Mouse (Mus musculus) lung, embryonic 16.5 days (tissue): Measurements from ENCODE around the gene Erich2. TPM values are rescaled to one million over a fixed set of nuclear protein-coding genes. Genes with fewer than 3 reads are reported as not detected.
"Not testable (repeated sequence)": the region's sequence is repeated elsewhere in the genome, so short reads cannot be mapped to it uniquely, and the experiment has no call there.

ENCODE experiments used
- ATAC-seq: fragments of 200-750 bp; cut with Nextera tagmentation; 2 replicates; pipeline ENCODE4 v1.8.0; 2017; ENCODE audit warnings: low read depth, mild to moderate bottlenecking, moderate library complexity
- H3K27ac ChIP-seq: fragments of 300-500 bp; sonication (generic); 2 replicates; pipeline ENCODE4 v1.5.1; 2014; ENCODE audit warnings: mild to moderate bottlenecking, control low read depth, low read length
- H3K27me3 ChIP-seq: fragments of 300-500 bp; sonication (generic); 2 replicates; pipeline ENCODE4 v1.6.1; 2014; ENCODE audit warnings: low read depth, low read length, mixed read lengths; ENCODE audit not compliant: control insufficient read depth, insufficient read depth
- H3K36me3 ChIP-seq: fragments of 300-500 bp; sonication (generic); 2 replicates; pipeline ENCODE4 v1.6.1; 2014; ENCODE audit warnings: low read length; ENCODE audit not compliant: control insufficient read depth, insufficient read depth
- H3K4me1 ChIP-seq: fragments of 300-500 bp; sonication (generic); replicated peaks from 2 replicates; pipeline ENCODE4 v1.6.1; 2014; ENCODE audit warnings: low read length, mixed read lengths; ENCODE audit not compliant: control insufficient read depth, insufficient read depth
- H3K4me2 ChIP-seq: fragments of 300-500 bp; sonication (generic); 2 replicates; pipeline ENCODE4 v1.6.1; 2014; ENCODE audit warnings: low read depth, low read length, control low read depth
- H3K4me3 ChIP-seq: fragments of 300-500 bp; sonication (generic); 2 replicates; pipeline ENCODE4 v1.5.1; 2014; ENCODE audit warnings: mild to moderate bottlenecking, low read length, control low read depth
- H3K9ac ChIP-seq: fragments of 300-500 bp; sonication (generic); 2 replicates; pipeline ENCODE4 v1.6.1; 2014; ENCODE audit warnings: low read length, control low read depth
- H3K9me3 ChIP-seq: fragments of 300-500 bp; sonication (generic); 2 replicates; pipeline ENCODE4 v1.6.1; 2016; ENCODE audit warnings: low read length; ENCODE audit not compliant: control insufficient read depth
- WGBS: fragments of 180-500 bp; shearing (Covaris S2); extraction: QIAGEN DNeasy Blood & Tissue Kit; methylation state at CpG from one replicate; pipeline ENCODE4 v1.1.7; 2014; 5-methylcytosine and 5-hydroxymethylcytosine counted together
- polyA plus RNA-seq: library from polyadenylated mRNA; unstranded; fragments of >200 nt; fragmentation: Nextera tagmentation; extraction: Ambion mirVana; gene quantifications from 2 replicates; pipeline ENCODE4 v1.2.1, GENCODE M21; 2015

The Erich2 gene
- polyA plus RNA-seq, 1 experiment from 2014 or later = 10.0 TPM

GRCm38 (mm10) chr2:70509021-70509632 is 508 bp downstream of the Erich2 start:
- peak overlapping the region; percentile 75 for H3K9ac ChIP-seq
- H3K27me3 ChIP-seq = no peaks in the 10 kb centered on the region
- ATAC-seq = peak; percentile 97
- peak overlapping the region; percentile 85 for H3K4me2 ChIP-seq
- WGBS = under 1% methylated on average over 54 of the region's 56 CpGs
- no peaks in the 10 kb centered on the region for H3K36me3 ChIP-seq
- peak overlapping the region; percentile 84 for H3K27ac ChIP-seq
- peaks cover 34% of the 10 kb centered on the region for H3K4me1 ChIP-seq
- H3K4me3 ChIP-seq = peak overlapping the region; percentile 69
- no peaks in the 10 kb centered on the region for H3K9me3 ChIP-seq

- H3K36me3 ChIP-seq, H3K4me3 ChIP-seq, H3K9me3 ChIP-seq, H3K27ac ChIP-seq, ATAC-seq, H3K9ac ChIP-seq, H3K4me2 ChIP-seq, H3K27me3 ChIP-seq, H3K4me1 ChIP-seq: not testable (repeated sequence)
- WGBS = 41% methylated on average over 7 of the region's 7 CpGs
Measured at GRCm38 (mm10) chr2:70538283-70538682, 29.7 kb downstream of the Erich2 start.

DNA sequence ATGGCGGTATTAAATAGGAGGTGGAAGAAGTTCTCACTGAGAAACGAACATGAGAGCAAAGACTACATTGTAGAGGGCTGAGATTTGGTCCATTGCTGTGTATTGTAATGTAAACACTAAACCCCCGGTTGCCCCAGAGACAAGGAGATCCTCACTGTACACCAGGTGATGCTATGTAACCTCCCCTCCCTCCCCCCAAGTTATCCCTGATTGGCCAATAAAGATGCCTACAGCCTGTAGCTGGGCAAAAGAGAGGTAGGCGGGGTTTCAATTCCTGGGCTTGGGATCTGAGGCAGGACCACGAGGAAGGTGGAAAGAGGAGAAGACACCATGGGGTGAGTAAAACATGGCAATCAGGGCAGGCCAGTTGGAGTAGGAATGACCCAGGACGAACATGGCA is 42.1 kb downstream of the Erich2 start:
- H3K27ac ChIP-seq = no peak overlapping the region
- no peaks in the 10 kb centered on the region for H3K36me3 ChIP-seq
- no peaks in the 10 kb centered on the region for H3K4me1 ChIP-seq
- no peak for ATAC-seq
- no peaks in the 10 kb centered on the region for H3K9me3 ChIP-seq
- no peaks in the 10 kb centered on the region for H3K27me3 ChIP-seq
- no peak overlapping the region for H3K9ac ChIP-seq
- H3K4me3 ChIP-seq = no peak overlapping the region
- no peak overlapping the region for H3K4me2 ChIP-seq
- 39% methylated on average over 6 of the region's 6 CpGs for WGBS

GRCm38 (mm10) chr2:70551446-70551845 is 42.8 kb downstream of the Erich2 start:
- Histone ChIP-seq H3K9ac (no peak overlapping the region), H3K4me3 (no peak overlapping the region), H3K27ac (no peak overlapping the region), H3K27me3 (no peaks in the 10 kb centered on the region), H3K9me3 (no peaks in the 10 kb centered on the region), H3K4me2 (no peak overlapping the region), H3K4me1 (no peaks in the 10 kb centered on the region), H3K36me3 (no peaks in the 10 kb centered on the region)
- WGBS = 69% methylated on average over 2 of the region's 2 CpGs
- no peak for ATAC-seq

DNA sequence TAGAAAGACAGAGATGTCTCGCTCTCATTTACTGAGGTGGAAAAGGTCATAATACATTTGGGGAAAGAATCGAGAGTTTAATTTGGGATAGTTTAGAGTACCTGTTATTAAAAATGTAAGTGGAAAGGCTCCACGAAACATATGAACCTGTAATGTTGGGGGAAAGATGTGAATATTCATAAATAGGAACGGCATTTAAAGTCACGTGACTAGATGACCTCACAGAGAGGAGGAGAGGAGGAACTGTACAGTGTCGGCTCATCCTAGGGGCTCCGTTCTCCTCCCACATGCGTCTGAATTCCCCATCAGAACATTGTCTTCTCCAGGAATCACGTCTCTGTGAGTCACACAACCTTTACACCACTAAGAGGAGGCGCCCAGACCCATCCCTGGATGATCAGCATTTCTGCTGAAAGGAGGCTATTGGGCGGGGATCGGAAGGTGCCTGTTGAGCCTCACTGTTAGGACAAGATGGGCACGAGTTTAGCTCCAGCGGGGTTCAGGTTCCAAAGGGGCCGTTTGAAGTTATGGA is 43.5 kb downstream of the Erich2 start:
- H3K36me3 ChIP-seq = no peaks in the 10 kb centered on the region
- no peak overlapping the region for H3K27ac ChIP-seq
- H3K27me3 ChIP-seq = no peaks in the 10 kb centered on the region
- H3K4me3 ChIP-seq = no peak overlapping the region
- 80% methylated on average over 15 of the region's 15 CpGs for WGBS
- no peaks in the 10 kb centered on the region for H3K4me1 ChIP-seq
- H3K9me3 ChIP-seq = no peaks in the 10 kb centered on the region
- no peak overlapping the region for H3K9ac ChIP-seq
- no peak for ATAC-seq
- no peak overlapping the region for H3K4me2 ChIP-seq

GRCm38 (mm10) chr2:70552772-70553171 is 44.2 kb downstream of the Erich2 start, which contains the start of gene Gad1:
Gad1 (plus strand) TSS chr2:70553072.
- Histone ChIP-seq H3K4me1 (no peaks in the 10 kb centered on the region), H3K36me3 (no peaks in the 10 kb centered on the region), H3K4me2 (no peak within 1 kb of the TSS), H3K9ac (no peak within 1 kb of the TSS), H3K27me3 (no peaks in the 10 kb centered on the region), H3K4me3 (no peak within 1 kb of the TSS), H3K27ac (no peak within 1 kb of the TSS), H3K9me3 (no peaks in the 10 kb centered on the region)
- no peak for ATAC-seq
- 31% methylated on average over 4 of the region's 4 CpGs for WGBS

DNA sequence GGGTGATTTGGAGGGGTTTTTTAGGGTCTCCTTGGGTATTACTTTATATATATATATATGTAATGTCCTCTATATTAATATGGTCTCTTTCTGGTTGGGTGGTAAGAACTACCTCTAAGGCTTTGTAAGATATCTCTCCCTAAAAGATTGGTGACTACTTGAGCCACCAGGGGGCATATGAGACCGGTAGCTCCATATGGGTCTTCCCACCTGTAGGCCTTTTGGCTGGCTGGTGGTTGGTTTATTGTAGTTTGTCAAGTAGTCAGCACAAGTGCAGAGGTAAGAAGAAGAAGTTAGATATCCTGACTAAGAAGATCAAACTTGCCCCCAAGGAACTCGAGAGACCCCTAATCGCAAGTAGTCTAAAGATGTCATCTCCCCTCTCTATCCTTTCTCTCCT is 45.2 kb downstream of the Erich2 start:
- Histone ChIP-seq H3K9me3 (no peaks in the 10 kb centered on the region), H3K4me3 (no peak overlapping the region), H3K36me3 (no peaks in the 10 kb centered on the region), H3K4me1 (no peaks in the 10 kb centered on the region), H3K4me2 (no peak overlapping the region), H3K27ac (no peak overlapping the region), H3K27me3 (peaks cover 2% of the 10 kb centered on the region), H3K9ac (no peak overlapping the region)
- ATAC-seq = no peak
- 78% methylated on average over 3 of the region's 3 CpGs for WGBS

DNA sequence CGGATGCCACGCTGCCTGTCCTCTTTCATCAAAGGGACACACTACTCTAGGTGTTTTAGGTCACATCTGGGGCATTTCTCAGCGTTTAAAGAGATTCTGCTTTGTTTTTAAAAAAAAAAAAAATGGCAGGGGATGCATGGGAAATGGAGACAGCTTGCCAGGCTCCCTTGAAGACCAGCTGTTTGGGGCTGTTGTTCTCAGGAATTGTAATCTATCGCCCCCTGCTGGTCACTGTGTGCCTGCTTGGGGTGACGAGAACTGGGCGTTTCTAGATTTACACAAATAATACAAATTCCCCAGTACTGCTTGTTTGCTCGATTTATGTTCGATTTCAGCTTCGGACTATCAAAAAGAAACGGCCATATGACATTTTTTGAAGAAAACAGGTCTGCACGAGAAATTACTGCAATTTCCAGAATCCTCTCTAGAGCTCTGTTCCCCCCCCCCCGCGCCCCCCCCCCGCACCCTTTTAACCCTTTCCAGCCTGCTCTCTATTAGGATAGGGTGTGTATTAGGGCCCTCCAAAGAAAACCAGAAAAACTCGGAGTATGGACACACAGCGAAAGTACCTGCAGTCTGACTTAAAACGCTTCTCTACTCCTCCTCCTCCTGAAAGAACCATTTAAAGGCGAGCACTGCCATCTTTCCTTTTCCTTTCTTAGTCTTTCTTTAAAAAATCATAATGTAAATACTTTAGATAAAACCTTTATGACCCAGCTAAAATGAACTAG is 49.7 kb downstream of the Erich2 start:
- peak overlapping the region; percentile 10; the same call in 1 of the 2 replicates for H3K4me2 ChIP-seq
- no peak overlapping the region for H3K4me3 ChIP-seq
- no peak overlapping the region for H3K27ac ChIP-seq
- H3K9ac ChIP-seq = no peak overlapping the region
- ATAC-seq = peak; percentile 69; the same call in 1 of the 2 replicates
- H3K9me3 ChIP-seq = no peaks in the 10 kb centered on the region
- WGBS = 4% methylated on average over 16 of the region's 18 CpGs
- H3K27me3 ChIP-seq = peaks cover 45% of the 10 kb centered on the region
- H3K36me3 ChIP-seq = no peaks in the 10 kb centered on the region
- H3K4me1 ChIP-seq = peaks cover 9% of the 10 kb centered on the region

DNA sequence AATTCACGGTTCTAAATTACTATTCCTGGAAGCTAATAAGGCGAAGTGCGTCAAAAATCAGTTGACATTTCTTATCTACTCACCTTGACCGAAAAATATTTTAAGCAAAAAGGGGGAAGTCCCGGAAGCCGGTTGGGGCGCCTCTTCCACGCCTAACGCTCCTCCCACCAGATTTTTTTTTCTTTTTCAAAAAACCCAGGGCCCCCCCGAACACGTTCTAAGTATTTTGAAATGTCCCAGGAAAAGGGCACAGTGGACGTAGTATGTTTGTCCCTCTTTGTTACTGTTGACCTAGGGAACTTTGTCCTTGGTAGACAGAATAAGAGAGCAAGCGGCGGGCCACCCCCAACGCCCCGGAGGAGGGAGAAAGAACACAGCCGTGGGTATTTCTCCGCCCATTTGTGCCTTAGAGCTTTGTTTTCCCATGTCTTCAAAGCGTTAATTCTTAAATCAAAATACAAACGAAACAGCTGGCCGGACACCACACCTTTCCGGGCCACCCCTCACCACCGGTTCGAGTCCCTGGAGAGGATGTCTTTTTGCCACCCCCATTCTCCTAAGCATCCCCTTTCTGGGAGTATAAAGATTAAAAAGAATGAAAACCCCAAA is 50.3 kb downstream of the Erich2 start:
- 8% methylated on average over 24 of the region's 24 CpGs for WGBS
- Histone ChIP-seq H3K9ac (no peak overlapping the region), H3K27me3 (peaks cover 52% of the 10 kb centered on the region), H3K4me2 (no peak overlapping the region), H3K36me3 (no peaks in the 10 kb centered on the region), H3K9me3 (no peaks in the 10 kb centered on the region), H3K27ac (no peak overlapping the region), H3K4me1 (peaks cover 14% of the 10 kb centered on the region), H3K4me3 (no peak overlapping the region)
- no peak for ATAC-seq
